Mouse (Mus musculus) lung, postnatal 0 days (tissue): ENCODE measurements around the gene Syf2. TPM values are rescaled to one million over a fixed set of nuclear protein-coding genes. Genes with fewer than 3 reads are reported as not detected.
A peak's percentile ranks its signal among the peaks of the same experiment; 100 is the strongest.

Experiments
- ATAC-seq: fragments of 200-750 bp; cut with Nextera tagmentation; 2 replicates; pipeline ENCODE4 v1.8.0; 2017; ENCODE audit warnings: moderate library complexity
- DNase-seq: peaks from one replicate; pipeline ENCODE4 v3.0.0-alpha.2; 2016; ENCODE audit warnings: low spot score
- H3K27ac ChIP-seq: fragments of 300-500 bp; sonication (generic); 2 replicates; pipeline ENCODE4 v1.5.1; 2014; ENCODE audit warnings: antibody characterized with exemption, mild to moderate bottlenecking, low read length, mixed read lengths
- H3K27me3 ChIP-seq: fragments of 300-500 bp; sonication (generic); replicated peaks from 2 replicates; pipeline ENCODE4 v1.6.1; 2014; ENCODE audit warnings: low read length, mixed read lengths; ENCODE audit not compliant: insufficient read depth
- H3K36me3 ChIP-seq: fragments of 300-500 bp; sonication (generic); 2 replicates; pipeline ENCODE4 v1.6.1; 2014; ENCODE audit warnings: low read length, mixed read lengths; ENCODE audit not compliant: insufficient read depth
- H3K4me1 ChIP-seq: fragments of 300-500 bp; sonication (generic); 2 replicates; pipeline ENCODE4 v1.6.1; 2014; ENCODE audit warnings: antibody characterized with exemption, low read depth, low read length, mixed read lengths; ENCODE audit not compliant: insufficient read depth
- H3K4me2 ChIP-seq: fragments of 300-500 bp; sonication (generic); replicated peaks from 2 replicates; pipeline ENCODE4 v1.6.1; 2014; ENCODE audit warnings: low read depth, mild to moderate bottlenecking, low read length, moderate library complexity, mixed read lengths
- H3K4me3 ChIP-seq: fragments of 300-500 bp; sonication (generic); 2 replicates; pipeline ENCODE4 v1.5.1; 2014; ENCODE audit warnings: low read depth, low read length
- H3K9ac ChIP-seq: fragments of 300-500 bp; sonication (generic); replicated peaks from 2 replicates; pipeline ENCODE4 v1.6.1; 2014; ENCODE audit warnings: low read depth, mild to moderate bottlenecking
- H3K9me3 ChIP-seq: fragments of 300-500 bp; sonication (generic); 2 replicates; pipeline ENCODE4 v1.6.1; 2016; ENCODE audit warnings: low read length, mixed read lengths
- CTCF ChIP-seq: IDR thresholded peaks from 2 replicates; pipeline ENCODE4 v1.5.1; 2016; ENCODE audit warnings: antibody characterized with exemption, mild to moderate bottlenecking
- EP300 ChIP-seq: IDR thresholded peaks from 2 replicates; pipeline ENCODE4 v1.6.1; 2016; ENCODE audit warnings: antibody characterized with exemption, mild to moderate bottlenecking, control low read depth
- WGBS: fragments of 180-500 bp; shearing (Covaris S2); extraction: QIAGEN DNeasy Blood & Tissue Kit; methylation state at CpG from one replicate; pipeline ENCODE4 v1.1.7; 2014; 5-methylcytosine and 5-hydroxymethylcytosine counted together
- polyA plus RNA-seq: library from polyadenylated mRNA; unstranded; fragments of >200 nt; fragmentation: Nextera tagmentation; extraction: Ambion mirVana; gene quantifications from 2 replicates; pipeline ENCODE4 v1.2.1, GENCODE M21; 2015

The Syf2 gene
- polyA plus RNA-seq, 1 experiment from 2014 or later = 132 TPM

- H3K4me2 ChIP-seq = peak overlapping the region; percentile 68
Measured at GRCm38 (mm10) chr4:134915223-134916050, 15.3 kb upstream of the Syf2 start.

DNA sequence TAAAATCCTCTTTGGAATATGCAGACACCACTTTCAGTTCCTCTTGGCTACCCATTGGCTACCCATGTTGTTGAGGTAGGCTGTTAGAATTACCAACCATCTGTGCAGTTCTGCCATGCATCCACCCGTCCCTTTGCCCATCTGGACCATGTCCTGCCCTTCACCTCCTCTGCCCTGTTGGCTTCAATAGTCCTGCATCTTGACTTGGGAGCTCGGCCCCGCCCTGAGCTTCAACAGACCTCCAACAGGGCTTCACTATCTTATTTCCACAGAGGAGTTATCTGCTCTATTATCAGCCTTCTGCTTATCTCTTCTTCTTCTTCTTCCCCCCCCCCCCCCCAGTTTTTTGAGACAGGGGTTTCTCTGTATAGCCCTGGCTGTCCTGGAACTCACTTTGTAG lies 13.5 kb upstream of the Syf2 start:
- WGBS = 68% methylated on average over 3 of the region's 3 CpGs
- no peak for ATAC-seq
- peaks cover 9% of the 10 kb centered on the region; the same call in 1 of the 2 replicates for H3K4me1 ChIP-seq

More at GRCm38 (mm10) chr4:134915223-134916050, 15.3 kb upstream of the Syf2 start:
- Histone ChIP-seq H3K36me3 (no peaks in the 10 kb centered on the region), H3K9ac (0 out of 2 replicates have a peak overlapping the region, but pooled peaks have one; percentile 88), H3K9me3 (no peaks in the 10 kb centered on the region), H3K4me1 (peaks cover 8% of the 10 kb centered on the region; the same call in 1 of the 2 replicates), H3K4me3 (peak overlapping the region; percentile 84), H3K27ac (peak overlapping the region; percentile 96; the same call in 1 of the 2 replicates), H3K27me3 (no peaks in the 10 kb centered on the region)
- peak; percentile 7 for ATAC-seq
- TF ChIP-seq CTCF = no peak
- 58% methylated on average over 14 of the region's 14 CpGs for WGBS
- DNase-seq = no peak

DNA sequence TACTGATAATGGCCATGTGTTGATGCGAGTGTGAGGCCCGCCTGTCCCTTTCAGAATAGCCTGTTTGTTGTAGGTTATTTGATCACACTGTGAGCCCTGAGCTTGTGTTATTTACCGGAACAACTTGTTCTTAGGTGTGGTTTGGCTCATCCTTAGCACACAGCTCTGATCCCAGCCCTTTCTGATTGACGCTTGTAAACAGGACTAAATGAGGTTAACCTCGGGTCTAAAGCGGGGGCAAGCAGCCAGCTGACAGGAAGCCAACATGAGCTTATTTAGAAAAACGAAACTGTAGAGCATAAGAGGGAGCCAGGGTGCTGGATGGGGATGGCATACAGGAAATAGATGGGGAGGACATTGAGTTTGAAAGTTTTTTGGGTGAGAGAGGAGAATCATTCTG lies 12.3 kb upstream of the Syf2 start:
- H3K36me3 ChIP-seq = no peaks in the 10 kb centered on the region
- DNase-seq (peak; percentile 85), ATAC-seq (peak; percentile 7; the same call in 1 of the 2 replicates)
- TF ChIP-seq CTCF = no peak
- TF ChIP-seq EP300 = peak; percentile 92
- 22% methylated on average over 7 of the region's 7 CpGs for WGBS
- H3K27ac ChIP-seq = peak overlapping the region; percentile 43; the same call in 1 of the 2 replicates
- H3K27me3 ChIP-seq = no peaks in the 10 kb centered on the region
- H3K4me1 ChIP-seq = peaks cover 8% of the 10 kb centered on the region; the same call in 1 of the 2 replicates
- no peak overlapping the region for H3K4me3 ChIP-seq
- H3K9ac ChIP-seq = no peak overlapping the region
- H3K4me2 ChIP-seq = no peak overlapping the region
- H3K9me3 ChIP-seq = no peaks in the 10 kb centered on the region

More for the DNA sequence above, 13.5 kb upstream of the Syf2 start:
- H3K36me3 ChIP-seq = no peaks in the 10 kb centered on the region
- no peaks in the 10 kb centered on the region for H3K9me3 ChIP-seq
- H3K27me3 ChIP-seq = no peaks in the 10 kb centered on the region
- no peak overlapping the region for H3K9ac ChIP-seq
- H3K27ac ChIP-seq = no peak overlapping the region
- no peak for DNase-seq
- no peak overlapping the region for H3K4me2 ChIP-seq
- no peak overlapping the region for H3K4me3 ChIP-seq
- TF ChIP-seq CTCF (no peak), EP300 (no peak)

- Histone ChIP-seq H3K4me1 (peaks cover 8% of the 10 kb centered on the region; the same call in 1 of the 2 replicates), H3K36me3 (no peaks in the 10 kb centered on the region), H3K27me3 (no peaks in the 10 kb centered on the region), H3K4me2 (no peak overlapping the region), H3K9ac (no peak overlapping the region), H3K27ac (no peak overlapping the region), H3K9me3 (no peaks in the 10 kb centered on the region), H3K4me3 (no peak overlapping the region)
- ATAC-seq (no peak), DNase-seq (peak; percentile 52)
- 36% methylated on average over 12 of the region's 12 CpGs for WGBS
- TF ChIP-seq CTCF = no peak
- no peak for TF ChIP-seq EP300
Measured at GRCm38 (mm10) chr4:134919733-134920540, 10.8 kb upstream of the Syf2 start.

- Histone ChIP-seq H3K4me1 (peaks cover 5% of the 10 kb centered on the region; the same call in 1 of the 2 replicates), H3K36me3 (peaks cover 5% of the 10 kb centered on the region; the same call in 1 of the 2 replicates), H3K4me2 (no peak overlapping the region), H3K27ac (no peak overlapping the region), H3K9ac (no peak overlapping the region), H3K9me3 (no peaks in the 10 kb centered on the region), H3K27me3 (no peaks in the 10 kb centered on the region), H3K4me3 (no peak overlapping the region)
- ATAC-seq (no peak), DNase-seq (no peak)
- TF ChIP-seq EP300 (no peak), CTCF (no peak)
- 98% methylated on average over 6 of the region's 6 CpGs for WGBS
Measured at GRCm38 (mm10) chr4:134920631-134921030, 10.1 kb upstream of the Syf2 start.

DNA sequence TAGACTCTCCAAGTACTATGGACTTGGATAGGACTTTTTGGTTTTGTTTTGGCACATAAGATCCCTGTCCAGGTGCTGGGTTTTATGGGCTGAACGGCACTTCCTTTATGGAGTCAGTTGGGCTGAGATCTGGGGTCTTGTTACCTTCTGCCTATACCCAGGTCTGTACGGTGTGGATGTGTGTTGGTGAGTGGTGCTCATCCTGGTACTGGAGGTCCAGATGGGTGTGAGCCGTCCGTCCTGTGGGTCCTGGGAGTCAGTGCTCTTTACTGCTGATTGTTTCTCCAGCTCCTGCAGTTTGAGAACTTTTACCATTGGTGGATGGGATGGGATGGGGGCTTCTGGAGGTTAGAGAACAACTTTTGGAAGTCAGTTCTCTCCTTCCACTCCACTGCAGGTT lies 9.0 kb upstream of the Syf2 start:
- no peaks in the 10 kb centered on the region for H3K9me3 ChIP-seq
- DNase-seq (no peak), ATAC-seq (no peak)
- H3K4me3 ChIP-seq = no peak overlapping the region
- H3K4me2 ChIP-seq = no peak overlapping the region
- no peak overlapping the region for H3K9ac ChIP-seq
- H3K4me1 ChIP-seq = peaks cover 5% of the 10 kb centered on the region; the same call in 1 of the 2 replicates
- TF ChIP-seq CTCF (no peak), EP300 (no peak)
- 95% methylated on average over 4 of the region's 4 CpGs for WGBS
- no peaks in the 10 kb centered on the region for H3K27me3 ChIP-seq
- H3K36me3 ChIP-seq = peaks cover 14% of the 10 kb centered on the region; the same call in 1 of the 2 replicates
- H3K27ac ChIP-seq = no peak overlapping the region
